ENCODE assay signal across 32 mouse cellular contexts in the genomic region with DNA sequence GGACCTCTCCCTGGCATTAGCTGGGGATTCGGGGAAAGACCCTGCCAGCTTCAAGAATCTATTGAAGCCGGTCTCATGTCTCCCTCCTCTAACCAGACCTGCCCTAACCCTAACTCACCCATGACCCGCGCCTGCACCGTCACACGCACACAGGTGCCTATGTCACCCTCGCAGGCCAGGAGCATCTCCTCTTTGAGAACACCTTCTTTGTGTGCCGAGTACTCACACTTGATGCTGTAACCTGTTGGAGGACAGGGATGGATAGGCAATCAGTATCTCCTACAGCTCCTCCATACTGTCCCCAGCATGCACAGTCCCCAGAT. TPM values are rescaled to one million over a fixed set of nuclear protein-coding genes. Genes with fewer than 3 reads are reported as not detected.
DNase-seq lines count a peak whose midpoint lies in the region; TF ChIP-seq lines count a peak whose summit lies in the region.
"Had no signal": no experiment of that assay in that cellular context is flagged by ENCODE, and none has a peak within 500 bp of the region (broad histone marks: within the 10 kb centered on the region; RNA-seq: fewer than 3 reads in every experiment).

No protein-coding gene starts in this region.

- H3K27me3 ChIP-seq in heart, embryonic 10.5 days (ENCODE audit: insufficient read depth, poor library complexity, severe bottlenecking) = peaks cover 8% of the 10 kb centered on the region
- H3K27me3 ChIP-seq: embryonic facial prominence, embryonic 13.5 days; forebrain, embryonic 12.5 days; forebrain, embryonic 15.5 days; hindbrain, embryonic 13.5 days had no signal

- DNase-seq in heart, embryonic 10.5 days (ENCODE audit: low spot score) = peak; percentile 74
- DNase-seq in heart, postnatal 25 days (ENCODE audit: low spot score) = no peak
- DNase-seq in lung, adult 2 months = no peak
- no peak for DNase-seq in lung, postnatal 4 days
- DNase-seq in thymus, postnatal 14 days = no peak
- DNase-seq: adrenal gland, adult 2 months; adrenal gland, postnatal 14 days; cerebellum, adult 11-12 months; cerebellum, adult 8-10 months; cerebellum, postnatal 10 days; cerebellum, postnatal 36 days; embryo, embryonic 11 days; gastrocnemius, postnatal 10 days; heart, postnatal 36 days had no signal

- H3K27ac ChIP-seq in heart, embryonic 10.5 days = no peak overlapping the region
- H3K27ac ChIP-seq in brown adipose tissue, adult 24 weeks (replicated peaks; ENCODE audit: low read depth, low read length) = peak overlapping the region; percentile 99
- H3K27ac ChIP-seq: embryonic facial prominence, embryonic 10.5 days; embryonic facial prominence, embryonic 13.5 days; forebrain, embryonic 12.5 days; forebrain, embryonic 15.5 days; hindbrain, embryonic 10.5 days; hindbrain, embryonic 13.5 days had no signal

- peaks cover 46% of the 10 kb centered on the region for H3K4me1 ChIP-seq in heart, embryonic 10.5 days
- no peaks in the 10 kb centered on the region for H3K4me1 ChIP-seq in lung, adult 2 months (ENCODE audit: control insufficient read depth, insufficient read depth, low read length)
- peaks cover 36% of the 10 kb centered on the region for H3K4me1 ChIP-seq in brown adipose tissue, adult 24 weeks (ENCODE audit: control insufficient read depth, insufficient read depth, insufficient read length, low read length)
- H3K4me1 ChIP-seq: forebrain, embryonic 15.5 days had no signal

- intact Hi-C loops in heart, postnatal 25 days (cut with DNase I) = no loop called here

- peaks cover 90% of the 10 kb centered on the region for H3K36me3 ChIP-seq in heart, embryonic 10.5 days

- H3K9me3 ChIP-seq in heart, embryonic 10.5 days = no peaks in the 10 kb centered on the region
- H3K9me3 ChIP-seq: embryonic facial prominence, embryonic 10.5 days; embryonic facial prominence, embryonic 13.5 days; forebrain, embryonic 12.5 days; forebrain, embryonic 15.5 days; hindbrain, embryonic 10.5 days; hindbrain, embryonic 13.5 days had no signal

- WGBS in heart, embryonic 10.5 days = 93% methylated on average over 8 of the region's 8 CpGs
- 94% methylated on average over 8 of the region's 8 CpGs for WGBS in lung, adult 2 months

- TF ChIP-seq CTCF in lung, adult 2 months (IDR thresholded peaks at IDR 0.05; ENCODE audit: insufficient read depth, low read length) = no peak

- H3K4me3 ChIP-seq in heart, embryonic 10.5 days = no peak overlapping the region
- no peak overlapping the region for H3K4me3 ChIP-seq in lung, adult 2 months (replicated peaks; ENCODE audit: extremely low read depth, low read depth, low read length)
- H3K4me3 ChIP-seq in brown adipose tissue, adult 24 weeks (ENCODE audit: insufficient read depth, low read depth, low read length) = peak overlapping the region; percentile 4; the same call in 1 of the 2 replicates
- H3K4me3 ChIP-seq: embryonic facial prominence, embryonic 10.5 days; embryonic facial prominence, embryonic 13.5 days; erythroblast, embryonic 14.5 days; forebrain, embryonic 12.5 days; forebrain, embryonic 15.5 days; hindbrain, embryonic 10.5 days; hindbrain, embryonic 13.5 days had no signal

- TF ChIP-seq POLR2A in lung, adult 2 months (IDR thresholded peaks at IDR 0.05; ENCODE audit: borderline replicate concordance, extremely low read depth, low read depth, low read length) = peak; percentile 16; the same call in 1 of the 2 replicates

RNA-seq across cellular contexts. Expression of a gene that starts 12.9 kb away (rescaled TPM):
- 82.6 and 86.0 TPM in 2 replicates for polyA plus RNA-seq in heart, embryonic 10.5 days (2016; fragmentation: Nextera tagmentation; extraction: Ambion mirVana)
- total RNA-seq in heart, postnatal 25 days (2021) = 10 to 100 TPM; 11.5 to 12.2 TPM
- 67.6 and 76.4 TPM in 2 replicates for polyA plus RNA-seq in lung, adult 2 months (2012; rRNA removed)
- polyA plus RNA-seq in brown adipose tissue, adult 24 weeks (2012; ENCODE audit: insufficient read depth, insufficient read length, missing spikeins) = 426 and 428 TPM in 2 replicates

RNA-seq across cellular contexts. Expression of a gene that starts 13.7 kb away (rescaled TPM):
- polyA plus RNA-seq in heart, embryonic 10.5 days (2016; fragmentation: Nextera tagmentation; extraction: Ambion mirVana) = not detected in 2 replicates
- total RNA-seq in heart, postnatal 25 days (2021) = not detected
- not detected in 2 replicates for polyA plus RNA-seq in lung, adult 2 months (2012; rRNA removed)
- not detected in 2 replicates for polyA plus RNA-seq in brown adipose tissue, adult 24 weeks (2012; ENCODE audit: insufficient read depth, insufficient read length, missing spikeins)
- total RNA-seq: adrenal gland, adult 2 months; adrenal gland, postnatal 14 days; adrenal gland, postnatal 4 days; gastrocnemius, postnatal 10 days; gastrocnemius, postnatal 4 days; heart, postnatal 36 days; MEL had no signal
- polyA plus RNA-seq: adrenal gland, adult 2 months; C2C12; CD4-positive, CD25-positive, alpha-beta regulatory T cell, adult 4 months; cortical plate, adult 2 months; embryonic facial prominence, embryonic 10.5 days; embryonic facial prominence, embryonic 13.5 days; erythroblast, embryonic 14.5 days; forebrain, embryonic 12.5 days; forebrain, embryonic 15.5 days; heart, embryonic 11.5 days; heart, embryonic 14.5 days; heart, postnatal 0 days; hindbrain, embryonic 10.5 days; hindbrain, embryonic 13.5 days; hindbrain, embryonic 16.5 days had no signal

RNA-seq across cellular contexts. Expression of a gene that starts 19.9 kb away (rescaled TPM):
- polyA plus RNA-seq in heart, embryonic 10.5 days (2016; fragmentation: Nextera tagmentation; extraction: Ambion mirVana) = 10.0 and 10.8 TPM in 2 replicates
- total RNA-seq in heart, postnatal 25 days (2021) = 10 to 100 TPM; 32.5 to 43.1 TPM
- polyA plus RNA-seq in lung, adult 2 months (2012; rRNA removed) = 56.2 and 58.3 TPM in 2 replicates
- 7.0 and 9.6 TPM in 2 replicates for polyA plus RNA-seq in brown adipose tissue, adult 24 weeks (2012; ENCODE audit: insufficient read depth, insufficient read length, missing spikeins)
- polyA plus RNA-seq: CD4-positive, CD25-positive, alpha-beta regulatory T cell, adult 4 months had no signal

RNA-seq across cellular contexts. Expression of a gene that starts 32.9 kb away (rescaled TPM):
- 4.9 and 5.1 TPM in 2 replicates for polyA plus RNA-seq in heart, embryonic 10.5 days (2016; fragmentation: Nextera tagmentation; extraction: Ambion mirVana)
- 10 to 100 TPM; 76.6 to 80.9 TPM for total RNA-seq in heart, postnatal 25 days (2021)
- polyA plus RNA-seq in lung, adult 2 months (2012; rRNA removed) = 131 and 138 TPM in 2 replicates
- polyA plus RNA-seq in brown adipose tissue, adult 24 weeks (2012; ENCODE audit: insufficient read depth, insufficient read length, missing spikeins) = 78.2 and 99.0 TPM in 2 replicates

RNA-seq across cellular contexts. Expression of a gene that starts 39.7 kb away (rescaled TPM):
- polyA plus RNA-seq in heart, embryonic 10.5 days (2016; fragmentation: Nextera tagmentation; extraction: Ambion mirVana) = 27.8 and 35.9 TPM in 2 replicates
- total RNA-seq in heart, postnatal 25 days (2021) = 1 to 10 TPM; 6.1 to 8.1 TPM
- 34.5 and 39.1 TPM in 2 replicates for polyA plus RNA-seq in lung, adult 2 months (2012; rRNA removed)
- 2.4 and 2.5 TPM in 2 replicates for polyA plus RNA-seq in brown adipose tissue, adult 24 weeks (2012; ENCODE audit: insufficient read depth, insufficient read length, missing spikeins)
